Mouse (Mus musculus) stomach, postnatal 0 days (tissue): ENCODE results near the gene Prss8. TPM values are rescaled to one million over a fixed set of nuclear protein-coding genes. Genes with fewer than 3 reads are reported as not detected.

ENCODE experiments used
- ATAC-seq: fragments of 200-750 bp; cut with Nextera tagmentation; 2 replicates; pipeline ENCODE4 v1.8.0; 2017; ENCODE audit not compliant: low FRiP score, low TSS enrichment
- DNase-seq: peaks from one replicate; pipeline ENCODE4 v3.0.0-alpha.2; 2016; ENCODE audit warnings: low spot score
- H3K27ac ChIP-seq: fragments of 300-500 bp; sonication (generic); replicated peaks from 2 replicates; pipeline ENCODE4 v1.5.1; 2014; ENCODE audit warnings: mild to moderate bottlenecking, control low read depth
- H3K27me3 ChIP-seq: fragments of 300-500 bp; sonication (generic); 2 replicates; pipeline ENCODE4 v1.6.1; 2014; ENCODE audit warnings: low read length; ENCODE audit not compliant: control insufficient read depth, insufficient read depth
- H3K36me3 ChIP-seq: fragments of 300-500 bp; sonication (generic); 2 replicates; pipeline ENCODE4 v1.6.1; 2014; ENCODE audit warnings: low read length, mixed read lengths; ENCODE audit not compliant: control insufficient read depth, insufficient read depth
- H3K4me1 ChIP-seq: fragments of 300-500 bp; sonication (generic); replicated peaks from 2 replicates; pipeline ENCODE4 v1.6.1; 2014; ENCODE audit warnings: antibody characterized with exemption; ENCODE audit not compliant: control insufficient read depth, insufficient read depth
- H3K4me2 ChIP-seq: fragments of 300-500 bp; sonication (generic); replicated peaks from 2 replicates; pipeline ENCODE4 v1.6.1; 2014; ENCODE audit warnings: low read depth, mild to moderate bottlenecking, control low read depth, moderate library complexity
- H3K4me3 ChIP-seq: fragments of 300-500 bp; sonication (generic); 2 replicates; pipeline ENCODE4 v1.5.1; 2014; ENCODE audit warnings: low read depth, low read length, control low read depth
- H3K9ac ChIP-seq: fragments of 300-500 bp; sonication (generic); 2 replicates; pipeline ENCODE4 v1.6.1; 2014; ENCODE audit warnings: mild to moderate bottlenecking, low read length, control low read depth, mixed read lengths
- H3K9me3 ChIP-seq: fragments of 300-500 bp; sonication (generic); 2 replicates; pipeline ENCODE4 v1.6.1; 2016; ENCODE audit warnings: low read length; ENCODE audit not compliant: control insufficient read depth
- CTCF ChIP-seq: IDR thresholded peaks from 2 replicates; pipeline ENCODE4 v1.5.1; 2016; ENCODE audit warnings: antibody characterized with exemption, low read depth, mild to moderate bottlenecking, moderate library complexity
- EP300 ChIP-seq: optimal IDR thresholded peaks from 2 replicates; pipeline ENCODE3; 2016; ENCODE audit warnings: antibody characterized with exemption
- WGBS: fragments of 180-500 bp; shearing (Covaris S2); extraction: QIAGEN DNeasy Blood & Tissue Kit; methylation state at CpG from one replicate; pipeline ENCODE4 v1.1.7; 2014; 5-methylcytosine and 5-hydroxymethylcytosine counted together
- polyA plus RNA-seq: library from polyadenylated mRNA; unstranded; fragments of >200 nt; fragmentation: Nextera tagmentation; extraction: Ambion mirVana; gene quantifications from 2 replicates; pipeline ENCODE4 v1.2.1, GENCODE M21; 2015

The Prss8 gene
- polyA plus RNA-seq, 1 experiment from 2014 or later = 77.4 TPM

DNA sequence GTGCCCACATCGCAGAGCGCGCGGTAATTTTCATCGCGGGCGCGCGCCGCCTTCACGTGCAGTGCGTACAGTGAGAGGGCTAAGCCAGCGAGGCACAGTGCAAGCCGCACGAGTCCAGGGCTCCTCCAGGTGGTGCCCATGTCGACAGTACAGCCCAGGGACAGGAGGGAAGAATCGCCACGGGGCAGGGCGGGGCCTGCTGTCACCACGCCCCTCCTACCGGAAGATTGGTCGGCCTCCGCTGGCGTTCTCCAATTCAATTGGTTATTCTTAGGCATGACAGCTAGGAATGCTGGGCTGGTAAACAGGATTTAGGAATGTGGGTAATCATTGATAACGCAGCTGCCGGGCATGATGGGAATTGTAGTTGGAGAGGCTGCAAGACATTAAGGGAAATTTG lies 34.5 kb downstream of the Prss8 start, which contains the start of the genes Gm21974 and Vkorc1:
Gene Gm21974, minus strand, starts transcription at position 13 of the 400 bp plus-strand sequence.
Gene Vkorc1, minus strand, starts transcription at position 176 of the 400 bp plus-strand sequence.
- TF ChIP-seq EP300 = no peak
- peak; percentile 69 for TF ChIP-seq CTCF
- under 1% methylated on average over 26 of the region's 26 CpGs for WGBS
- peak within 1 kb of the TSS; percentile 72 for H3K27ac ChIP-seq
- H3K4me3 ChIP-seq = peak within 1 kb of the TSS; percentile 59
- H3K27me3 ChIP-seq = no peaks in the 10 kb centered on the region
- H3K9me3 ChIP-seq = no peaks in the 10 kb centered on the region
- ATAC-seq = peak; percentile 96
- H3K36me3 ChIP-seq = no peaks in the 10 kb centered on the region; the same call in 1 of the 2 replicates
- peak within 1 kb of the TSS; percentile 79 for H3K4me2 ChIP-seq
- no peaks in the 10 kb centered on the region for H3K4me1 ChIP-seq
- peak; percentile 98 for DNase-seq
- peak within 1 kb of the TSS; percentile 70 for H3K9ac ChIP-seq

DNA sequence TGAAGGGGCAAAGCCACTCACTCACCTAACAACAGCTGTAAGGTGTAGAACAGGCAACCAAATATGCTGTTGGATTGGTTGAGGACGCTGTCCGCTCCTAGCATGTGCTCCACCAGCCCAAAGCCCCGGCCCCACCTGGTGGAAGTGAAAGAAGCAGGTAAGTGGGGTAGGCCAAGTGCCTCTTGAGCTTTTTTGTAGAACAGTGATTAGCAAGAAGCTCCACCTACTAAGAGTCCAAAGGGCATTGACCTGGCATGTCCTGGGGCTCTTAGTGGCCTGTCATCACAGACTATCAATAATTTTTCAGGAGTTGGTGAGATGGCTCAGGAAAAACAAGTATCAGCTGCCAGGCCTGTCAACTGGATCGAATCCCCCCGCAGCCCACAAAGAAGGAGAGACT lies 35.4 kb downstream of the Prss8 start:
- H3K9me3 ChIP-seq = no peaks in the 10 kb centered on the region
- peak; percentile 29; the same call in 1 of the 2 replicates for TF ChIP-seq CTCF
- no peak for TF ChIP-seq EP300
- H3K9ac ChIP-seq = peak overlapping the region; percentile 70; the same call in 1 of the 2 replicates
- no peaks in the 10 kb centered on the region for H3K27me3 ChIP-seq
- peak overlapping the region; percentile 59; the same call in 1 of the 2 replicates for H3K4me3 ChIP-seq
- H3K27ac ChIP-seq = no peak overlapping the region
- ATAC-seq = no peak
- peak; percentile 41 for DNase-seq
- 56% methylated on average over 5 of the region's 5 CpGs for WGBS
- H3K36me3 ChIP-seq = no peaks in the 10 kb centered on the region; the same call in 1 of the 2 replicates
- H3K4me2 ChIP-seq = peak overlapping the region; percentile 79
- no peaks in the 10 kb centered on the region for H3K4me1 ChIP-seq

DNA sequence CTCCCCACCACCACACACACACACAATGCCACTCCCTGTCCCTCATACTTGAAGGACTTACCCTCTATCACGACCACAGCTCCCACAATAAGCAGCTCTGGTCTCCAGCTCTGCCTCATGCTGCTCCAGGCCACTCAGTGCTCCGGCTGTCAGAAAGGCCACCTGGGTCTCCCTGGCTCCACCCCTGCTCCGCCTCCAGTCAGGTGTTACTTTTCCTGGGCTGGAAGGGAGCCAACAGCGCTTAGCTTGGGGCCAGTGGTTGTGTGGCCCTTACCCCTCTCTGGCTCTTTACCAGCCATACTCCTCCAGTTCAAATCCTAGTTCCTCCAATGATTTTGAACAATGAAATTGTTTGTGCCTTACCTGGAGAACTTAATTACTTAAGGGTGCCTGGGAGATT lies 39.1 kb downstream of the Prss8 start, which contains the start of gene Prss53:
Gene Prss53, minus strand, starts transcription at position 173 of the 400 bp plus-strand sequence.
- 24% methylated on average over 4 of the region's 4 CpGs for WGBS
- no peak within 1 kb of the TSS for H3K4me3 ChIP-seq

DNA sequence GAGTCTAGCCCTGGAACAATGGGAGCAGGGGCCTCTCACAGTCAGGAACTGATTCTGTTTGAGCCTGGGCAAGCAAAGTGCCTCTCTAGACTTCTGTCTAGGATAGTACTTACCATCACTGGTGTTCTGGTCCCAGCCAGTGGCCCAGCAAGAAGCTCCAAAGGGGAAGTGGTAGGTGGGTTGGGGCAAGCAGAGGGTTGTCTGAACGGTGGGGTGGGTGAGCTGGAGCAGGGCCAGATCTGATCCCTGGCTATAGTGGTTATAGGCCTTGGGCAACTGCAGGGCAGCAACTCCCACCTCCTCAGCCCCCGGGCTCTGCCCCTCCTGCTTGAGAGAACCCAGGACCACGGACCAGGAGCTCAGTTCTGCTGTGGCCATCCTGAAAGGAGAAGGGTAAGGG lies 41.1 kb downstream of the Prss8 start:
- no peak overlapping the region for H3K27ac ChIP-seq
- H3K4me2 ChIP-seq = no peak overlapping the region
- H3K27me3 ChIP-seq = no peaks in the 10 kb centered on the region
- H3K36me3 ChIP-seq = peaks cover 9% of the 10 kb centered on the region; the same call in 1 of the 2 replicates
- H3K4me3 ChIP-seq = no peak overlapping the region
- 62% methylated on average over 3 of the region's 3 CpGs for WGBS
- no peak overlapping the region for H3K9ac ChIP-seq
- no peak for DNase-seq
- no peaks in the 10 kb centered on the region for H3K4me1 ChIP-seq
- ATAC-seq = no peak
- TF ChIP-seq CTCF = no peak
- TF ChIP-seq EP300 = no peak
- no peaks in the 10 kb centered on the region for H3K9me3 ChIP-seq

More for the DNA sequence above, 39.1 kb downstream of the Prss8 start, which contains the start of gene Prss53:
- Histone ChIP-seq H3K36me3 (peaks cover 7% of the 10 kb centered on the region; the same call in 1 of the 2 replicates), H3K9ac (no peak within 1 kb of the TSS), H3K9me3 (no peaks in the 10 kb centered on the region), H3K27ac (no peak within 1 kb of the TSS), H3K4me2 (no peak within 1 kb of the TSS), H3K4me1 (no peaks in the 10 kb centered on the region), H3K27me3 (no peaks in the 10 kb centered on the region)
- TF ChIP-seq CTCF (no peak), EP300 (no peak)
- no peak for ATAC-seq
- peak; percentile 79 for DNase-seq

GRCm38 (mm10) chr7:127887781-127888180 lies 42.1 kb downstream of the Prss8 start:
- H3K27me3 ChIP-seq = no peaks in the 10 kb centered on the region
- peaks cover 12% of the 10 kb centered on the region; the same call in 1 of the 2 replicates for H3K36me3 ChIP-seq
- DNase-seq (no peak), ATAC-seq (no peak)
- no peak overlapping the region for H3K27ac ChIP-seq
- H3K4me3 ChIP-seq = no peak overlapping the region
- H3K9me3 ChIP-seq = no peaks in the 10 kb centered on the region
- H3K4me1 ChIP-seq = no peaks in the 10 kb centered on the region
- no peak for TF ChIP-seq EP300
- no peak for TF ChIP-seq CTCF
- no peak overlapping the region for H3K4me2 ChIP-seq
- H3K9ac ChIP-seq = no peak overlapping the region
- 75% methylated on average over 3 of the region's 3 CpGs for whole genome bisulfite sequencing

DNA sequence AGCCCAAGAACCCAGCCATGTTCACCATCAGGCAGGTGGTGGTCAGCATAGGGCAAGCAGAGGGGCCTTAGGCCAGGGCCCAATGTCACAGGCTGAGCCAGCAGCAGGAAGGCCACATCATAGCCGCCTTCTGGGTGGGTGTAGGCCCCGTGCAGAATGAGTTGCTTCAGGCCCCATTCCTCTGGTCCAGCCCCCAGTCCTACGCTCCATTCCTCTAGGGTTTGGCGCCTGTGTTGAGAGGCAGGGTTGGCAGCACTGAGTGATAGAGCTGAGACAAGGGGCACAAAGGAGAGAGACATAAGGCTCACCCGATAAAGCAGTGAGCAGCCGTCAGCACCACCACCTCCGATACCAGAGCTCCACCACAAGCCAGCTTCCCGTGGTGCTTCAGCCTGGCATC lies 42.7 kb downstream of the Prss8 start:
- Histone ChIP-seq H3K4me3 (no peak overlapping the region), H3K27ac (no peak overlapping the region), H3K9ac (no peak overlapping the region), H3K9me3 (no peaks in the 10 kb centered on the region), H3K4me1 (no peaks in the 10 kb centered on the region), H3K27me3 (no peaks in the 10 kb centered on the region), H3K4me2 (no peak overlapping the region), H3K36me3 (peaks cover 14% of the 10 kb centered on the region; the same call in 1 of the 2 replicates)
- TF ChIP-seq EP300 (no peak), CTCF (no peak)
- 86% methylated on average over 8 of the region's 8 CpGs for WGBS
- DNase-seq (no peak), ATAC-seq (no peak)
